Mouse (Mus musculus): Measurements from ENCODE around the gene Slf1. TPM values are rescaled to one million over a fixed set of nuclear protein-coding genes. Genes with fewer than 3 reads are reported as not detected.
A peak's percentile ranks its signal among the peaks of the same experiment; 100 is the strongest.

Gene Slf1
- total and polyA plus RNA-seq, 2 experiments from 2014 or later: 3.6 to 25.3 TPM

DNA sequence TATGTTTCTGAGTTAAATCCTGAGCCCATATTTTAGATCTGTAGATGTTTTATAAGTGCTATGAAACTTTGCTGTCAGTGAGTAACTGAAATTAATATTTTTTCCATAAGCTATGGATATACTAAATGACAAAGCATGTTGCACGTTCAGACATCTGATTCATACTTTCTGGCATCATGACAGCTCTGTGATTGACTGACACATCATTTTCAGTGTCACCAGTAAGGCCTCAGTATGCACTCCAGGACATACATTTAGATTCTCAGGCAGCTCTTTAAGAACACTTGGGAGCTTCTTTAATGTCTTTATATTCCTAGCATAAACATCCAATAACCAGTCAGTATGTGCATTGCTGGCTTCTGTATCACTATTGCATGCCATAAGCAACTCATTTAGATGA lies 91.9 kb downstream of the Slf1 start:
- no peak for ATAC-seq (ENCODE audit: insufficient read depth, low read depth)
- Histone ChIP-seq H3K4me1 (ENCODE audit: control insufficient read depth, insufficient read depth) (no peaks in the 10 kb centered on the region), H3K9me3 (replicated peaks; ENCODE audit: control insufficient read depth, low read length) (no peaks in the 10 kb centered on the region), H3K4me2 (ENCODE audit: low read depth, low read length) (no peak overlapping the region), H3K27ac (ENCODE audit: low read depth) (no peak overlapping the region), H3K4me3 (ENCODE audit: low read depth, low read length) (no peak overlapping the region), H3K36me3 (replicated peaks; ENCODE audit: control insufficient read depth, insufficient read depth, low read length) (no peaks in the 10 kb centered on the region), H3K9ac (replicated peaks; ENCODE audit: low read depth, low read length) (no peak overlapping the region), H3K27me3 (ENCODE audit: control insufficient read depth, insufficient read depth, low read length) (no peaks in the 10 kb centered on the region)
- no peak for TF ChIP-seq EP300 (IDR thresholded peaks at IDR 0.05; ENCODE audit: low read depth)
- no peak for TF ChIP-seq CTCF (IDR thresholded peaks at IDR 0.05; ENCODE audit: low read depth)
- DNase-seq (ENCODE audit: low spot score): no peak
- 62% methylated on average over 1 of the region's 1 CpGs for WGBS

- Histone ChIP-seq H3K36me3 (replicated peaks; ENCODE audit: control insufficient read depth, insufficient read depth, low read length) (no peaks in the 10 kb centered on the region), H3K4me2 (ENCODE audit: low read depth, low read length) (peak overlapping the region; percentile 41), H3K4me1 (ENCODE audit: control insufficient read depth, insufficient read depth) (no peaks in the 10 kb centered on the region), H3K9me3 (replicated peaks; ENCODE audit: control insufficient read depth, low read length) (no peaks in the 10 kb centered on the region), H3K27me3 (ENCODE audit: control insufficient read depth, insufficient read depth, low read length) (no peaks in the 10 kb centered on the region), H3K4me3 (ENCODE audit: low read depth, low read length) (no peak overlapping the region), H3K9ac (replicated peaks; ENCODE audit: low read depth, low read length) (no peak overlapping the region), H3K27ac (ENCODE audit: low read depth) (no peak overlapping the region)
- 21% methylated on average over 5 of the region's 5 CpGs for WGBS
- DNase-seq (ENCODE audit: low spot score) (peak; percentile 9), ATAC-seq (ENCODE audit: insufficient read depth, low read depth) (no peak)
- TF ChIP-seq CTCF (IDR thresholded peaks at IDR 0.05; ENCODE audit: low read depth): no peak
- no peak for TF ChIP-seq EP300 (IDR thresholded peaks at IDR 0.05; ENCODE audit: low read depth)
Observed at GRCm38 (mm10) chr13:77029594-77029993, 105.7 kb downstream of the Slf1 start.

DNA sequence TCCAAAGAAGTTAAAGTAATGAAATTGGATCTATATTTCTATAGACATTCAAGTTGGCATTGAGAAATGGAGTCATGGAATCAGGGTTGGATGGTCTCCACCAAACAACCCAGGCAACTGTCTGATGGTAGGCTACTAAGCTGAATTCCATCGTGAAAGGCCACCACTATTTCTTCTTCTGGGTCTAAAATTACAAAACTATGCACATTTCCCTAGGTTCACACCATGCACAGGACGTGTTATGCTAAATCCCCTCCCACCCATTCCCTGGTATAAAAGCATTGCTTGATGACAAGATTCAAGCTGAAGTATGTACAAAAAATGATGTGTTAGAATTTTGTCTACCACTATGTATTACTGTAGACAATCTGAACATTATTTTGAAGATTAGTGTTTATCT lies 116.4 kb downstream of the Slf1 start:
- TF ChIP-seq CTCF (IDR thresholded peaks at IDR 0.05; ENCODE audit: low read depth) (no peak), EP300 (IDR thresholded peaks at IDR 0.05; ENCODE audit: low read depth) (no peak)
- DNase-seq (ENCODE audit: low spot score) (no peak), ATAC-seq (ENCODE audit: insufficient read depth, low read depth) (no peak)
- no peak overlapping the region for H3K27ac ChIP-seq (ENCODE audit: low read depth)
- no peaks in the 10 kb centered on the region for H3K4me1 ChIP-seq (ENCODE audit: control insufficient read depth, insufficient read depth)
- H3K9me3 ChIP-seq (replicated peaks; ENCODE audit: control insufficient read depth, low read length): no peaks in the 10 kb centered on the region
- 74% methylated on average over 2 of the region's 2 CpGs for WGBS
- no peak overlapping the region for H3K4me3 ChIP-seq (ENCODE audit: low read depth, low read length)
- H3K36me3 ChIP-seq (replicated peaks; ENCODE audit: control insufficient read depth, insufficient read depth, low read length): no peaks in the 10 kb centered on the region
- H3K9ac ChIP-seq (replicated peaks; ENCODE audit: low read depth, low read length): no peak overlapping the region
- no peak overlapping the region for H3K4me2 ChIP-seq (ENCODE audit: low read depth, low read length)
- H3K27me3 ChIP-seq (ENCODE audit: control insufficient read depth, insufficient read depth, low read length): no peaks in the 10 kb centered on the region

GRCm38 (mm10) chr13:77003684-77004083 lies 131.6 kb downstream of the Slf1 start:
- no peak overlapping the region for H3K4me3 ChIP-seq (ENCODE audit: low read depth, low read length)
- H3K4me2 ChIP-seq (ENCODE audit: low read depth, low read length): no peak overlapping the region
- TF ChIP-seq CTCF (IDR thresholded peaks at IDR 0.05; ENCODE audit: low read depth): no peak
- no peak for TF ChIP-seq EP300 (IDR thresholded peaks at IDR 0.05; ENCODE audit: low read depth)
- H3K27ac ChIP-seq (ENCODE audit: low read depth): no peak overlapping the region
- no peaks in the 10 kb centered on the region for H3K36me3 ChIP-seq (replicated peaks; ENCODE audit: control insufficient read depth, insufficient read depth, low read length)
- ATAC-seq (ENCODE audit: insufficient read depth, low read depth) (no peak), DNase-seq (ENCODE audit: low spot score) (no peak)
- H3K9me3 ChIP-seq (replicated peaks; ENCODE audit: control insufficient read depth, low read length): no peaks in the 10 kb centered on the region
- H3K27me3 ChIP-seq (ENCODE audit: control insufficient read depth, insufficient read depth, low read length): no peaks in the 10 kb centered on the region
- WGBS: 85% methylated on average over 1 of the region's 1 CpGs
- H3K4me1 ChIP-seq (ENCODE audit: control insufficient read depth, insufficient read depth): no peaks in the 10 kb centered on the region
- H3K9ac ChIP-seq (replicated peaks; ENCODE audit: low read depth, low read length): no peak overlapping the region

DNA sequence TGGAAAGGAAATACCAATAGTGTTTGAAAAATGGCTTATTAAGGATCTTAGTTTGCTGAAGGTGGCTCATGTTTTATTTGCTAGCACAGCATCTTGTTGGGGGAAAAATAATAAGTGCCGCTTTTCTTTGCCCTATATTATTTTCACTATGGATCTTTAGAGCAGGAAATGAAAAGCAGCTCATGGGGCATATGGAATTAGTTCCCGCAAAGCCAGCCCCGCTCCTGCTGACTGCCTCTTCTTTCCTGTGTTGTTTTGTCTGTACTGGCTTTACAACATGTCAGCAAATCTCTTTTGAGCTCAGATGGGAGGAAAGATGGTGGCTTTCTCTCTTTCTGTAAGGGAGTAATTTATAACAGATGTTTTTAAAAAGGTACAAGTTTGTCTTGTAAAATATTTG lies 132.6 kb downstream of the Slf1 start:
- H3K9ac ChIP-seq (replicated peaks; ENCODE audit: low read depth, low read length): no peak overlapping the region
- H3K4me1 ChIP-seq (ENCODE audit: control insufficient read depth, insufficient read depth): no peaks in the 10 kb centered on the region
- no peaks in the 10 kb centered on the region for H3K9me3 ChIP-seq (replicated peaks; ENCODE audit: control insufficient read depth, low read length)
- ATAC-seq (ENCODE audit: insufficient read depth, low read depth) (no peak), DNase-seq (ENCODE audit: low spot score) (no peak)
- H3K27me3 ChIP-seq (ENCODE audit: control insufficient read depth, insufficient read depth, low read length): no peaks in the 10 kb centered on the region
- H3K4me2 ChIP-seq (ENCODE audit: low read depth, low read length): no peak overlapping the region
- H3K36me3 ChIP-seq (replicated peaks; ENCODE audit: control insufficient read depth, insufficient read depth, low read length): no peaks in the 10 kb centered on the region
- TF ChIP-seq EP300 (IDR thresholded peaks at IDR 0.05; ENCODE audit: low read depth) (no peak), CTCF (IDR thresholded peaks at IDR 0.05; ENCODE audit: low read depth) (no peak)
- WGBS: 65% methylated on average over 3 of the region's 3 CpGs
- H3K4me3 ChIP-seq (ENCODE audit: low read depth, low read length): no peak overlapping the region
- H3K27ac ChIP-seq (ENCODE audit: low read depth): no peak overlapping the region

Other genes starting within 250 kb of the Slf1 start
- gene 2210408I21Rik, start 67 bp upstream of the Slf1 start, total RNA-seq (2014; rRNA removed; ENCODE audit: low replicate concordance): 0.53 and 3.2 TPM in 2 replicates
- gene 2210408I21Rik, start 67 bp upstream of the Slf1 start, polyA plus RNA-seq (2015; fragmentation: Nextera tagmentation; extraction: Ambion mirVana): 4.7 and 5.7 TPM in 2 replicates